Mouse (Mus musculus) kidney, adult 2 months (tissue): ENCODE measurements at regions not wholly inside any gene's neighbourhood (a gene's known extent, or its start where the extent isn't known, plus 50 kb on each side); places are given as distances from the start of the nearest gene placed in this dataset.

ENCODE experiments used
- CTCF ChIP-seq: fragments of 200-500 bp; conservative IDR thresholded peaks from 2 replicates; pipeline ENCODE4 v1.5.1; 2011; ENCODE audit warnings: low read depth, mild to moderate bottlenecking, control low read depth, low read length, moderate library complexity, mixed read lengths; ENCODE audit not compliant: insufficient read depth, insufficient read length
- POLR2A ChIP-seq: fragments of 200-500 bp; IDR thresholded peaks from one replicate; pipeline ENCODE4 v1.6.1; 2011; ENCODE audit warnings: low read depth, low read length, control low read depth

DNA sequence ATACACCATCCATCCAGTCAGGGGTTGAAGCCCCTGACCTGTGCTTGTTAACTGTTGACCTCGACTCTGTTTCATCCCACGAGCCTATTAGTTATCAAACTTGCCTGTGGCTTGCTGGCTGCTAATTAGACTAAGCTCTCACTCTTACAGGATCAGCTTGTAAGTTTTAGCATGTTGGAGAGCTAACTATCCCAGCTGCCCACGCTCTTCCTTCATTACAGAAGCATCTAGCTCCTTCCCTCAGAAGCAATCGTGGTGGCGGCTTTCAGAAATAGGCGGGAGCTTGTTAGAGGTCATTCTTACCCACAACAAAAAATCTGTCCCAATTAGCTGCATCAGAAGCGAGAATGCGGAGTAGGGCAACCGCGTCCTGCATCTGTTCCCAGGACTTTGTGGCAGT, 232.8 kb upstream of the Rtl1 start:
- TF ChIP-seq POLR2A (no peak), CTCF (no peak)
